Mouse (Mus musculus) monocyte, adult 2 months (primary cell): ENCODE data around the gene Btbd35f11.
"Not testable (repeated sequence)": the region's sequence is repeated elsewhere in the genome, so short reads cannot be mapped to it uniquely, and the experiment has no call there.

Source experiments
- DNase-seq, 2 experiments: peaks; one replicate each; pipeline ENCODE4 v3.0.0; 2022; ENCODE audit warnings: low spot score in 2 of 2, low read depth in 1 of 2

The Btbd35f11 gene

GRCm38 (mm10) chrX:3443590-3443989 is at the start of gene Btbd35f11:
Gene Btbd35f11, minus strand, starts transcription at chrX:3443690.
- DNase-seq, result not testable (repeated sequence)

- DNase-seq, result not testable (repeated sequence)
These were observed 33.5 kb downstream of the Btbd35f11 start for GRCm38 (mm10) chrX:3409946-3410345.
